Mouse (Mus musculus) heart, embryonic 10.5 days (tissue): ENCODE measurements around the gene Sorcs2. TPM values are rescaled to one million over a fixed set of nuclear protein-coding genes. Genes with fewer than 3 reads are reported as not detected.

Experiments used
- DNase-seq: peaks from one replicate; pipeline ENCODE4 v3.0.0-alpha.2; 2017; ENCODE audit warnings: low spot score
- H3K27ac ChIP-seq: fragments of 300-500 bp; sonication (generic); 2 replicates; pipeline ENCODE4 v1.5.1; 2016; ENCODE audit warnings: mild to moderate bottlenecking
- H3K27me3 ChIP-seq: fragments of 300-500 bp; sonication (generic); 2 replicates; pipeline ENCODE4 v1.6.1; 2016; ENCODE audit warnings: mild to moderate bottlenecking; ENCODE audit not compliant: poor library complexity, insufficient read depth, severe bottlenecking
- H3K36me3 ChIP-seq: fragments of 300-500 bp; sonication (generic); 2 replicates; pipeline ENCODE4 v1.6.1; 2016; ENCODE audit warnings: mild to moderate bottlenecking, moderate library complexity
- H3K4me1 ChIP-seq: fragments of 300-500 bp; sonication (generic); 2 replicates; pipeline ENCODE4 v1.6.1; 2016; ENCODE audit warnings: mild to moderate bottlenecking
- H3K4me3 ChIP-seq: fragments of 300-500 bp; sonication (generic); 2 replicates; pipeline ENCODE4 v1.5.1; 2016; ENCODE audit warnings: mild to moderate bottlenecking, moderate library complexity
- H3K9me3 ChIP-seq: fragments of 300-500 bp; sonication (generic); 2 replicates; pipeline ENCODE4 v1.6.1; 2016; ENCODE audit warnings: mild to moderate bottlenecking, moderate library complexity
- WGBS: fragments of 180-500 bp; shearing (Covaris S2); methylation state at CpG from one replicate; pipeline ENCODE4 v1.1.7; 2016; 5-methylcytosine and 5-hydroxymethylcytosine counted together
- polyA plus RNA-seq: library from polyadenylated mRNA; unstranded; fragments of >200 nt; fragmentation: Nextera tagmentation; extraction: Ambion mirVana; gene quantifications from 2 replicates; pipeline ENCODE4 v1.2.1, GENCODE M21; 2016

Sorcs2 gene
- polyA plus RNA-seq, 1 experiment from 2014 or later, result 6.9 TPM

- no peaks in the 10 kb centered on the region for H3K36me3 ChIP-seq
- no peak overlapping the region for H3K4me3 ChIP-seq
- H3K27me3 ChIP-seq, result peaks cover 17% of the 10 kb centered on the region; the same call in 1 of the 2 replicates
- peak overlapping the region; percentile 6; the same call in 1 of the 2 replicates for H3K27ac ChIP-seq
- no peaks in the 10 kb centered on the region for H3K9me3 ChIP-seq
- peaks cover 48% of the 10 kb centered on the region for H3K4me1 ChIP-seq
- no peak for DNase-seq
- 72% methylated on average over 2 of the region's 2 CpGs for WGBS
Measured at GRCm38 (mm10) chr5:36335661-36336060, 62.3 kb downstream of the Sorcs2 start.

- DNase-seq, result no peak
- Histone ChIP-seq H3K27me3 (peaks cover 17% of the 10 kb centered on the region; the same call in 1 of the 2 replicates), H3K9me3 (no peaks in the 10 kb centered on the region), H3K36me3 (no peaks in the 10 kb centered on the region), H3K4me1 (peaks cover 47% of the 10 kb centered on the region), H3K27ac (no peak overlapping the region), H3K4me3 (no peak overlapping the region)
- 74% methylated on average over 7 of the region's 7 CpGs for WGBS
Measured at GRCm38 (mm10) chr5:36334227-36334626, 63.7 kb downstream of the Sorcs2 start.

GRCm38 (mm10) chr5:36330472-36331155 is 67.3 kb downstream of the Sorcs2 start:
- no peaks in the 10 kb centered on the region for H3K9me3 ChIP-seq
- H3K36me3 ChIP-seq, result no peaks in the 10 kb centered on the region
- peaks cover 28% of the 10 kb centered on the region; the same call in 1 of the 2 replicates for H3K27me3 ChIP-seq
- no peak overlapping the region for H3K4me3 ChIP-seq
- no peak for DNase-seq
- 56% methylated on average over 21 of the region's 21 CpGs for WGBS
- H3K27ac ChIP-seq, result no peak overlapping the region
- H3K4me1 ChIP-seq, result peaks cover 49% of the 10 kb centered on the region

GRCm38 (mm10) chr5:36326057-36327010 is 71.6 kb downstream of the Sorcs2 start:
- H3K4me3 ChIP-seq, result no peak overlapping the region
- 81% methylated on average over 9 of the region's 9 CpGs for WGBS
- no peaks in the 10 kb centered on the region for H3K36me3 ChIP-seq
- no peaks in the 10 kb centered on the region for H3K9me3 ChIP-seq
- peaks cover 28% of the 10 kb centered on the region; the same call in 1 of the 2 replicates for H3K27me3 ChIP-seq
- H3K4me1 ChIP-seq, result peaks cover 53% of the 10 kb centered on the region
- H3K27ac ChIP-seq, result no peak overlapping the region
- no peak for DNase-seq

- 55% methylated on average over 9 of the region's 9 CpGs for WGBS
- Histone ChIP-seq H3K9me3 (no peaks in the 10 kb centered on the region), H3K27ac (peak overlapping the region; percentile 49; the same call in 1 of the 2 replicates), H3K4me3 (no peak overlapping the region), H3K4me1 (peaks cover 58% of the 10 kb centered on the region), H3K36me3 (no peaks in the 10 kb centered on the region), H3K27me3 (peaks cover 44% of the 10 kb centered on the region)
- DNase-seq, result peak; percentile 78
Measured at GRCm38 (mm10) chr5:36324140-36324572, 73.8 kb downstream of the Sorcs2 start.

- no peaks in the 10 kb centered on the region for H3K9me3 ChIP-seq
- peak; percentile 92 for DNase-seq
- no peaks in the 10 kb centered on the region for H3K36me3 ChIP-seq
Measured at GRCm38 (mm10) chr5:36323526-36323925, 74.4 kb downstream of the Sorcs2 start.

GRCm38 (mm10) chr5:36321581-36321980 is 76.4 kb downstream of the Sorcs2 start:
- WGBS, result 61% methylated on average over 8 of the region's 8 CpGs
- H3K27ac ChIP-seq, result peak overlapping the region; percentile 56; the same call in 1 of the 2 replicates

More at GRCm38 (mm10) chr5:36323526-36323925, 74.4 kb downstream of the Sorcs2 start:
- Histone ChIP-seq H3K27ac (peak overlapping the region; percentile 49; the same call in 1 of the 2 replicates), H3K4me3 (no peak overlapping the region), H3K4me1 (peaks cover 58% of the 10 kb centered on the region), H3K27me3 (peaks cover 49% of the 10 kb centered on the region)
- WGBS, result 0% methylated on average over 2 of the region's 2 CpGs

GRCm38 (mm10) chr5:36320667-36321066 is 77.3 kb downstream of the Sorcs2 start:
- WGBS, result 91% methylated on average over 8 of the region's 8 CpGs
- Histone ChIP-seq H3K27me3 (peaks cover 46% of the 10 kb centered on the region), H3K27ac (no peak overlapping the region), H3K36me3 (no peaks in the 10 kb centered on the region), H3K4me3 (no peak overlapping the region), H3K9me3 (no peaks in the 10 kb centered on the region), H3K4me1 (peaks cover 46% of the 10 kb centered on the region)
- DNase-seq, result no peak

More at GRCm38 (mm10) chr5:36321581-36321980, 76.4 kb downstream of the Sorcs2 start:
- no peak for DNase-seq
- Histone ChIP-seq H3K4me1 (peaks cover 46% of the 10 kb centered on the region), H3K36me3 (no peaks in the 10 kb centered on the region), H3K27me3 (peaks cover 44% of the 10 kb centered on the region), H3K4me3 (no peak overlapping the region), H3K9me3 (no peaks in the 10 kb centered on the region)

GRCm38 (mm10) chr5:36317641-36318368 is 80.1 kb downstream of the Sorcs2 start:
- no peak for DNase-seq
- no peak overlapping the region for H3K27ac ChIP-seq
- H3K4me1 ChIP-seq, result peaks cover 49% of the 10 kb centered on the region
- H3K4me3 ChIP-seq, result no peak overlapping the region
- 70% methylated on average over 6 of the region's 6 CpGs for WGBS
- H3K36me3 ChIP-seq, result no peaks in the 10 kb centered on the region
- no peaks in the 10 kb centered on the region for H3K9me3 ChIP-seq
- peaks cover 41% of the 10 kb centered on the region for H3K27me3 ChIP-seq

- no peak for DNase-seq
- Histone ChIP-seq H3K36me3 (no peaks in the 10 kb centered on the region), H3K9me3 (no peaks in the 10 kb centered on the region), H3K27me3 (peaks cover 37% of the 10 kb centered on the region), H3K27ac (no peak overlapping the region), H3K4me3 (no peak overlapping the region), H3K4me1 (peaks cover 33% of the 10 kb centered on the region)
- 86% methylated on average over 9 of the region's 9 CpGs for WGBS
Measured at GRCm38 (mm10) chr5:36315106-36315505, 82.8 kb downstream of the Sorcs2 start.

- Histone ChIP-seq H3K27me3 (peaks cover 28% of the 10 kb centered on the region), H3K36me3 (no peaks in the 10 kb centered on the region), H3K9me3 (no peaks in the 10 kb centered on the region), H3K4me3 (0 out of 2 replicates have a peak overlapping the region, but pooled peaks have one; percentile 8), H3K27ac (peak overlapping the region; percentile 87), H3K4me1 (peaks cover 32% of the 10 kb centered on the region)
- WGBS, result 26% methylated on average over 16 of the region's 16 CpGs
- DNase-seq, result peak; percentile 89
Measured at GRCm38 (mm10) chr5:36313353-36314079, 84.4 kb downstream of the Sorcs2 start.

- H3K9me3 ChIP-seq, result no peaks in the 10 kb centered on the region
- DNase-seq, result no peak
- H3K4me3 ChIP-seq, result no peak overlapping the region
- H3K36me3 ChIP-seq, result no peaks in the 10 kb centered on the region
- WGBS, result 61% methylated on average over 6 of the region's 6 CpGs
- peaks cover 32% of the 10 kb centered on the region for H3K4me1 ChIP-seq
- H3K27me3 ChIP-seq, result peaks cover 28% of the 10 kb centered on the region
- H3K27ac ChIP-seq, result peak overlapping the region; percentile 87
Measured at GRCm38 (mm10) chr5:36312926-36313325, 85.0 kb downstream of the Sorcs2 start.
